Mouse (Mus musculus) lung, embryonic 15.5 days (tissue): ENCODE results near the gene Alg2. TPM values are rescaled to one million over a fixed set of nuclear protein-coding genes. Genes with fewer than 3 reads are reported as not detected.

Source experiments
- ATAC-seq: fragments of 200-750 bp; cut with Nextera tagmentation; 2 replicates; pipeline ENCODE4 v1.8.0; 2017; ENCODE audit warnings: moderate number of reproducible peaks, borderline replicate concordance; ENCODE audit not compliant: low FRiP score, low TSS enrichment; ENCODE audit errors: extremely low read depth
- H3K27ac ChIP-seq: fragments of 300-500 bp; sonication (generic); 2 replicates; pipeline ENCODE4 v1.5.1; 2015; ENCODE audit warnings: moderate library complexity, mild to moderate bottlenecking, inconsistent platforms
- H3K27me3 ChIP-seq: fragments of 300-500 bp; sonication (generic); 2 replicates; pipeline ENCODE4 v1.6.1; 2015; ENCODE audit warnings: inconsistent platforms
- H3K36me3 ChIP-seq: fragments of 300-500 bp; sonication (generic); 2 replicates; pipeline ENCODE4 v1.6.1; 2015; ENCODE audit warnings: inconsistent platforms
- H3K4me1 ChIP-seq: fragments of 300-500 bp; sonication (generic); 2 replicates; pipeline ENCODE4 v1.6.1; 2015; ENCODE audit warnings: inconsistent platforms
- H3K4me2 ChIP-seq: fragments of 300-500 bp; sonication (generic); 2 replicates; pipeline ENCODE4 v1.6.1; 2015; ENCODE audit warnings: inconsistent platforms, mild to moderate bottlenecking, moderate library complexity
- H3K4me3 ChIP-seq: fragments of 300-500 bp; sonication (generic); 2 replicates; pipeline ENCODE4 v1.5.1; 2015; ENCODE audit warnings: mild to moderate bottlenecking, inconsistent platforms
- H3K9ac ChIP-seq: fragments of 300-500 bp; sonication (generic); 2 replicates; pipeline ENCODE4 v1.6.1; 2015; ENCODE audit warnings: inconsistent platforms
- H3K9me3 ChIP-seq: fragments of 300-500 bp; sonication (generic); 2 replicates; pipeline ENCODE4 v1.6.1; 2016; ENCODE audit warnings: inconsistent platforms
- WGBS: fragments of 180-500 bp; shearing (Covaris S2); methylation state at CpG from one replicate; pipeline ENCODE4 v1.1.7; 2015; 5-methylcytosine and 5-hydroxymethylcytosine counted together
- polyA plus RNA-seq: library from polyadenylated mRNA; unstranded; fragments of >200 nt; fragmentation: Nextera tagmentation; extraction: Ambion mirVana; gene quantifications from 2 replicates; pipeline ENCODE4 v1.2.1, GENCODE M21; 2015

The Alg2 gene
- polyA plus RNA-seq, 1 experiment from 2014 or later: 51.9 TPM

DNA sequence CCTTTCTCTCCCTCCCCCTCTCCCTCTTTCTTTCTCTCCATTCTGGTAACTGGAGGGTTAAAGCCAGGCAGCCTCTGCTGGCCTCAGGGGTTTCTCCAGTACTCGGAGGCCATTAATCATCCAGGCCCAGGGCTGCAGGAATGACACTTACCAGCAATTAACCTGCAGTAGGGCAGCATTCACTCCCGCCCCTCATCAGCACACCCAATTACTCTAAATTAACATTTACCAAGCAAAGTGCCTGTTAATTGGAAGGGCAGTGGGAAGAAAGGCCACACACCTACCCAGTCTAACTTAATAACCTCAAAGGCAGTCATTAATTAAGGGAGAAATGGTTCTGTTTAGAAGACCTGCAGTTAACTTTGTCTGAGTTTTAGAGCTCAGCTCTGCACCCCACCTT lies 49.8 kb downstream of the Alg2 start:
- Histone ChIP-seq H3K36me3 (no peaks in the 10 kb centered on the region), H3K9ac (no peak overlapping the region), H3K27ac (no peak overlapping the region), H3K4me3 (no peak overlapping the region), H3K9me3 (no peaks in the 10 kb centered on the region), H3K4me1 (no peaks in the 10 kb centered on the region), H3K27me3 (no peaks in the 10 kb centered on the region; the same call in 1 of the 2 replicates), H3K4me2 (no peak overlapping the region)
- WGBS: 21% methylated on average over 2 of the region's 2 CpGs
- ATAC-seq: no peak

DNA sequence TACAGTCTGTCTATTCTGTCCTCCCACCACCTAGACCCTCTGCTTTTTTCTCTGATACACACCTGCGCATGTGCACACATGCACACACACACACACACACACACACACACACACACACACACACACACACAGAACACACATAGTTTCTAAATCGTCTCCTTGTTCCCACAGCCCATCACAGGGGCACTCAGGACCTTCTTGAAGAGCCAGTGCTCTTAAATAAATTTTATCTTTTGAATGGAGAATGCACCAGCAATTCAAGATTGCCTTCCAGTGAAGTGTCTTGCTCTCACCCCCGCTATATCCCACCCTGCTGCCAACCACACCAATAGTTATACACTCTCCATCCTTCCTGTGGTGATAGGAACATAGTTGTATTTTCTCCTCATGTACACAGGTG lies 51.2 kb downstream of the Alg2 start:
- Histone ChIP-seq H3K27me3 (no peaks in the 10 kb centered on the region; the same call in 1 of the 2 replicates), H3K9ac (no peak overlapping the region), H3K4me2 (no peak overlapping the region), H3K36me3 (no peaks in the 10 kb centered on the region), H3K4me3 (no peak overlapping the region), H3K9me3 (no peaks in the 10 kb centered on the region), H3K4me1 (no peaks in the 10 kb centered on the region), H3K27ac (no peak overlapping the region)
- 66% methylated on average over 3 of the region's 3 CpGs for WGBS
- no peak for ATAC-seq

DNA sequence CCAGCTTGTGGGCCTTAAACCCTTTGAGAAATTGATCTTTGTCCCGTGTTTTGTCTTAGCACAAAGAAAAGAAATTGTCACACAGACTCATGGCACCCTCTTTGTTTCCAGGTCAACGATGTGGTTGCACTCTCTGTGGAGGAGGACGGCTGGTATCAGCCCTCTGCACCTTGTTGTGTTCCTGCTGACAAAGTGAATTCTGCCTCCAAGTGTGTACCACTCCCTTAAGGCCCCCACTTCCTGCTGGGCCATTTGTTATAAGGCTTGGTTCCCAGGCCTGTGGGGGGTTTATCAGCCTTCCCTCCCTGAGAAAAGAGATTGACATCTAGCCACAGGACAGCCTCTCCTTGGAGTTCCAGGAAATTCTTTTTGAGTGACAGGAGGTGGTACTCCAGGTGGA lies 51.9 kb downstream of the Alg2 start:
- WGBS: 24% methylated on average over 3 of the region's 3 CpGs
- no peak for ATAC-seq
- no peaks in the 10 kb centered on the region for H3K9me3 ChIP-seq
- H3K27ac ChIP-seq: no peak overlapping the region
- H3K27me3 ChIP-seq: no peaks in the 10 kb centered on the region; the same call in 1 of the 2 replicates
- no peak overlapping the region for H3K9ac ChIP-seq
- no peaks in the 10 kb centered on the region for H3K36me3 ChIP-seq
- no peak overlapping the region for H3K4me3 ChIP-seq
- no peaks in the 10 kb centered on the region for H3K4me1 ChIP-seq
- no peak overlapping the region for H3K4me2 ChIP-seq

DNA sequence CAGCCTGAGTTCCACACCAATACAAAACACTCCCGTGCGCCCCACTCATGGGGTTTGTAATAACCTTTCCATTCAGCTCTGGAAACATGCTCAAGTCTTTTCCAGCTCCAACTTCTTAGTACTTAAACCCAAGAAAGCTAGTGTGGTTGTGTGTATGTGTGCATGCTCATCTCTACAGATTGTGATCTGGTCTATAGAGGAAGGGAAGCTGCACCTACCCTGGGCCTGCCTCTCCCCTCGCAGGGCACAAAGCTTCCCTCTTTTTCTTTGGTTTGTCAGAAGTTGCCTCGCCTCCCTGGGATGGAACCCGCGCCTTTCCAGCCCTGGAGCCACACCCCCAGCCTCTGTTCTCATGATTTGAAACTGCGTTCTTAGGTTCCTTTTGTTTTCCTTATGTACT lies 53.9 kb downstream of the Alg2 start:
- WGBS: 41% methylated on average over 7 of the region's 7 CpGs
- no peaks in the 10 kb centered on the region for H3K4me1 ChIP-seq
- no peaks in the 10 kb centered on the region for H3K36me3 ChIP-seq
- H3K27ac ChIP-seq: no peak overlapping the region
- no peaks in the 10 kb centered on the region for H3K27me3 ChIP-seq
- ATAC-seq: no peak
- H3K4me2 ChIP-seq: no peak overlapping the region
- no peak overlapping the region for H3K9ac ChIP-seq
- no peaks in the 10 kb centered on the region for H3K9me3 ChIP-seq
- H3K4me3 ChIP-seq: no peak overlapping the region

DNA sequence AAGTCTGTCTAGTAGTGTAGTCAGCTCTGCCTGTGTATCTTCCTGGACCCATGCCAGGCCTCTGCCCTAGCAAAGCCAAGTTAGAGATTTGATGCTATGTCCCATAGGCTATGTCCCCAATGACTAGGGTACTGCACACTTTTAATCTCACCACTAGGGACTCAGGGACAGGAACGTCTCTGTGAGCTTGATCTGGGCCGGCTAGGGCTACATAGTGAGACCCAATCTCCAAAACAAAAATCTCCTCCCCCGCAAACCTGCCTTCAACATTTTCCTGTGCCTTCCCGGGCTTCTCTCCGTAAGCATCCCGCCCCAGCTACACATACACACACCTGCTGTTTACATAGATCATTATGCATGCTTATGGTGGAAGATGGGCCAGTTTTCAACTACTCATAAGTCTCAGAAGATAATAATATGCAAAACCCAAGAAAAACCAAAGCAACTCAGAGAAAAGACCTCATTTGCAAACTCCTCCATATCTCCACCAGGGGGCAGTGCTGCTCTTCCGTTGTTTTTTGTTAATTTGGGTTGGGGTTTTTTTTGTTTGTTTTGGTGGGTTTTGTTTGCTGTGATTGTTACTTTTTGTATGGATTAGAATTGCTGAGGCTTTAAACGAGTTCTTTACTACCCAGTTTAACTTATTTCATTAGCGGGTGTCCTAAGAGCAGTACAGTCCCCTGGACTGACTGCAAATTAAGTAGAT lies 54.7 kb downstream of the Alg2 start:
- 23% methylated on average over 9 of the region's 9 CpGs for WGBS
- no peaks in the 10 kb centered on the region for H3K4me1 ChIP-seq
- no peak overlapping the region for H3K9ac ChIP-seq
- no peaks in the 10 kb centered on the region for H3K36me3 ChIP-seq
- no peaks in the 10 kb centered on the region for H3K27me3 ChIP-seq
- ATAC-seq: 0 out of 2 replicates have a peak, but pooled peaks have one; percentile 27
- no peak overlapping the region for H3K27ac ChIP-seq
- H3K4me3 ChIP-seq: no peak overlapping the region
- no peak overlapping the region for H3K4me2 ChIP-seq
- H3K9me3 ChIP-seq: no peaks in the 10 kb centered on the region

DNA sequence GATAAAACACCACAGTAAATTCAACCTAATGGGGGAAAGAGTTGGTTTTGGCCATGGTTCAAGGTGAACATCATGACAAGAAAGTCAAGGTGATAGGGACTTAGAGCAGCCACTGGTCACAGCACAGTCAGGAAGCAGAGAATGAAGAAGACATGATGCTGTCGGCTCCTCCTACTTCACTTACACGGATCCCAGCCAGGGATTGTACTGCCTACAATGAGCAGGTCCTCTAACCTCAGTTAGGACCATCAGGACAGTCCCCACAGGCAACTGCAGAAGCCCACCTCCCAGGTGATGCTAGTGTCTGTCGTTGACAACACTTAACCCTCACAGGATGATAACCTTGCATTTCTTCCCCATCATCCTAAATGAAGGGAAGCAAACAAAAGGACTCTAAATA lies 56.3 kb downstream of the Alg2 start:
- no peaks in the 10 kb centered on the region for H3K27me3 ChIP-seq
- no peaks in the 10 kb centered on the region for H3K9me3 ChIP-seq
- no peak overlapping the region for H3K4me2 ChIP-seq
- WGBS: 65% methylated on average over 3 of the region's 3 CpGs
- H3K36me3 ChIP-seq: 0 out of 2 replicates have a peak, but pooled peaks cover 3% of the 10 kb centered on the region
- H3K4me3 ChIP-seq: no peak overlapping the region
- no peak overlapping the region for H3K27ac ChIP-seq
- no peak for ATAC-seq
- no peak overlapping the region for H3K9ac ChIP-seq
- no peaks in the 10 kb centered on the region for H3K4me1 ChIP-seq

Other genes with a start within 250 kb of the Alg2 start
- 27.1 and 27.9 TPM in 2 replicates for gene Tgfbr1, start 121.1 kb downstream of the Alg2 start, polyA plus RNA-seq
- gene Sec61b, start 325 bp upstream of the Alg2 start, polyA plus RNA-seq: 375 and 416 TPM in 2 replicates